Mouse (Mus musculus): ENCODE results near the gene Ppp3ca. TPM values are rescaled to one million over a fixed set of nuclear protein-coding genes. Genes with fewer than 3 reads are reported as not detected.

Gene Ppp3ca
- polyA plus RNA-seq, 1 experiment from 2014 or later = 119 TPM

GRCm38 (mm10) chr3:136727877-136728276, 58.0 kb downstream of the Ppp3ca start:
- H3K27me3 ChIP-seq = no peaks in the 10 kb centered on the region
- WGBS = 95% methylated on average over 2 of the region's 2 CpGs
- H3K4me2 ChIP-seq = no peak overlapping the region
- peaks cover 7% of the 10 kb centered on the region; the same call in 1 of the 2 replicates for H3K9me3 ChIP-seq
- no peak overlapping the region for H3K4me3 ChIP-seq (replicated peaks)
- H3K4me1 ChIP-seq (replicated peaks) = peaks cover 35% of the 10 kb centered on the region
- H3K36me3 ChIP-seq = no peaks in the 10 kb centered on the region
- no peak for ATAC-seq (ENCODE audit: insufficient number of reproducible peaks, insufficient read depth, low FRiP score, low TSS enrichment, low read depth)
- H3K9ac ChIP-seq (replicated peaks) = no peak overlapping the region
- no peak overlapping the region for H3K27ac ChIP-seq

DNA sequence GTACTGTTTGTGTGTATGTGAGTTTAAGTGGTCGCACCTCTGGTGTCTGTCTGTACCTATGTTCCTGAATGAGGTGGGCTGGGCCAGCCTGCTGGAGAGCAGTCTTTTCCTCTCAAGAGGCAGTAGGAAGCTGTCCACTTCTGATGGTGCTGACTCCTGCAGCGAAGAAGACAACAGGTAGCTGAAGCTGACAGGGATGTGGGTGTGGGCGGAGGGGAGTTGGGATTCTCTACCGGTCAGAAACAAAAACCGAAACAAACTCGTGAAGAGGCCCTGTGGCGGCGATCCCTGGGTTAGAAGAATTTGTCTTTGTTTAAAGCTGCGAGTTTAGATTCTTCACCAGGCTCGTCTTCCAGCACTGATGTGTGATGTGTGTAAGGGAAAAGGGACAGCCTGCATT, 60.1 kb downstream of the Ppp3ca start:
- Histone ChIP-seq H3K4me3 (replicated peaks) (no peak overlapping the region), H3K4me1 (replicated peaks) (peaks cover 32% of the 10 kb centered on the region), H3K27ac (no peak overlapping the region), H3K27me3 (no peaks in the 10 kb centered on the region), H3K9ac (replicated peaks) (no peak overlapping the region), H3K9me3 (peaks cover 7% of the 10 kb centered on the region; the same call in 1 of the 2 replicates), H3K4me2 (no peak overlapping the region), H3K36me3 (no peaks in the 10 kb centered on the region)
- 65% methylated on average over 10 of the region's 10 CpGs for WGBS
- ATAC-seq (ENCODE audit: insufficient number of reproducible peaks, insufficient read depth, low FRiP score, low TSS enrichment, low read depth) = no peak

GRCm38 (mm10) chr3:136731579-136731978, 61.7 kb downstream of the Ppp3ca start:
- H3K9ac ChIP-seq (replicated peaks) = no peak overlapping the region
- no peaks in the 10 kb centered on the region for H3K36me3 ChIP-seq
- H3K9me3 ChIP-seq = peaks cover under 1% of the 10 kb centered on the region; the same call in 1 of the 2 replicates
- H3K27me3 ChIP-seq = no peaks in the 10 kb centered on the region
- H3K4me1 ChIP-seq (replicated peaks) = peaks cover 38% of the 10 kb centered on the region
- H3K27ac ChIP-seq = no peak overlapping the region
- H3K4me2 ChIP-seq = no peak overlapping the region
- WGBS = 84% methylated on average over 6 of the region's 6 CpGs
- ATAC-seq (ENCODE audit: insufficient number of reproducible peaks, insufficient read depth, low FRiP score, low TSS enrichment, low read depth) = no peak
- no peak overlapping the region for H3K4me3 ChIP-seq (replicated peaks)

GRCm38 (mm10) chr3:136736021-136736420, 66.1 kb downstream of the Ppp3ca start:
- 62% methylated on average over 1 of the region's 1 CpGs for WGBS
- no peak overlapping the region for H3K4me2 ChIP-seq
- no peaks in the 10 kb centered on the region for H3K9me3 ChIP-seq
- H3K27me3 ChIP-seq = no peaks in the 10 kb centered on the region
- H3K36me3 ChIP-seq = no peaks in the 10 kb centered on the region
- H3K4me1 ChIP-seq (replicated peaks) = peaks cover 40% of the 10 kb centered on the region
- H3K9ac ChIP-seq (replicated peaks) = no peak overlapping the region
- ATAC-seq (ENCODE audit: insufficient number of reproducible peaks, insufficient read depth, low FRiP score, low TSS enrichment, low read depth) = no peak
- H3K27ac ChIP-seq = no peak overlapping the region
- H3K4me3 ChIP-seq (replicated peaks) = no peak overlapping the region

DNA sequence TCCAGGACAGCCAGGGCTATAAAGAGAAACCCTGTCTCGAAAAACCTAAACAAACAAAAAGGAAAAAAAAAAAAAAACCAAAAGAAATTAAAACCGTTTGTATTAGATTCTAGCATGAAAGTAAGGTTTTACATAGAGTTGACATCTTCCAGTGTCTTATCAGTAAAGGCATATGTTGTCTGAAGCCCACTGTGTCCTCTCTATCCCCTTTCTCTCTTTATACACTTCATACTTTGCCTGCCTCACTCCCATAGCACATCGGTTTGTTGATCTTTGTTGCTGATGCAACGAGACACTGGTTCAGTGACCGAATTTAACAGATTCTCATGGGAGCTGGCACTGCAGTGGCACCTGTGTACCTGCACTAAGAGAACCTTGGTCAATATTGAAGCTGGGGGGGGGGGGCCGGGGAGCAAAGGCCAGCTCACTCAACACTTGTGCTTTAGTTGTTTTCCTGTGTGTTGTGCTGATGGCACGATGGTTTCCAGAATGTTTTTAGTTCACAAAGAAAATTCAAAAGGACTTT, 66.9 kb downstream of the Ppp3ca start:
- no peak for ATAC-seq (ENCODE audit: insufficient number of reproducible peaks, insufficient read depth, low FRiP score, low TSS enrichment, low read depth)
- 88% methylated on average over 7 of the region's 7 CpGs for WGBS
- Histone ChIP-seq H3K27ac (no peak overlapping the region), H3K4me2 (no peak overlapping the region), H3K9me3 (no peaks in the 10 kb centered on the region), H3K36me3 (no peaks in the 10 kb centered on the region), H3K4me3 (replicated peaks) (no peak overlapping the region), H3K27me3 (no peaks in the 10 kb centered on the region), H3K9ac (replicated peaks) (no peak overlapping the region), H3K4me1 (replicated peaks) (peaks cover 41% of the 10 kb centered on the region)

GRCm38 (mm10) chr3:136738474-136738873, 68.5 kb downstream of the Ppp3ca start:
- WGBS = 91% methylated on average over 1 of the region's 1 CpGs
- no peaks in the 10 kb centered on the region for H3K9me3 ChIP-seq
- no peak overlapping the region for H3K9ac ChIP-seq (replicated peaks)
- H3K4me3 ChIP-seq (replicated peaks) = no peak overlapping the region
- H3K27ac ChIP-seq = no peak overlapping the region
- no peaks in the 10 kb centered on the region for H3K36me3 ChIP-seq
- no peak for ATAC-seq (ENCODE audit: insufficient number of reproducible peaks, insufficient read depth, low FRiP score, low TSS enrichment, low read depth)
- H3K4me1 ChIP-seq (replicated peaks) = peaks cover 32% of the 10 kb centered on the region
- no peaks in the 10 kb centered on the region for H3K27me3 ChIP-seq
- H3K4me2 ChIP-seq = no peak overlapping the region

DNA sequence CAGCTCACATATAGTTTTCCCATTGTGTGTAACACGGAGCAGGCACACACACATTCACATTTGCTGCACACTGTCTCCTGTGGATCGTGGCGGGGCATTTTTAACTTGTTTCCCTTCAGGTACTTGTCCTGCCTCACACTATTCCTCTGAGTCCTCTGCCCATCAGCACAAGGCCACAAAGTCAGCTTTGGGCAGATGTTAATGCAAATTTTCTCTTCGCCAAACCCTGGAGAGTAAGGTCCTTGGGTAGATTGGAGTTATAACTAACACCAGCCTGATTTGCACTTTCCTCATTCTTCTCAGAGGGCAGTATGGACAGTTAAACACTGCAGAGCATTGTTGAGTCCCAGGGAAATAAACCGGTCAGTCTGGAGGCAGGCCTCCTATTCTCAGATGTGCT, 69.0 kb downstream of the Ppp3ca start:
- Histone ChIP-seq H3K9me3 (no peaks in the 10 kb centered on the region), H3K36me3 (no peaks in the 10 kb centered on the region), H3K4me2 (no peak overlapping the region), H3K4me3 (replicated peaks) (no peak overlapping the region), H3K27ac (no peak overlapping the region), H3K4me1 (replicated peaks) (peaks cover 31% of the 10 kb centered on the region), H3K9ac (replicated peaks) (no peak overlapping the region), H3K27me3 (no peaks in the 10 kb centered on the region)
- ATAC-seq (ENCODE audit: insufficient number of reproducible peaks, insufficient read depth, low FRiP score, low TSS enrichment, low read depth) = no peak
- WGBS = 91% methylated on average over 5 of the region's 5 CpGs

DNA sequence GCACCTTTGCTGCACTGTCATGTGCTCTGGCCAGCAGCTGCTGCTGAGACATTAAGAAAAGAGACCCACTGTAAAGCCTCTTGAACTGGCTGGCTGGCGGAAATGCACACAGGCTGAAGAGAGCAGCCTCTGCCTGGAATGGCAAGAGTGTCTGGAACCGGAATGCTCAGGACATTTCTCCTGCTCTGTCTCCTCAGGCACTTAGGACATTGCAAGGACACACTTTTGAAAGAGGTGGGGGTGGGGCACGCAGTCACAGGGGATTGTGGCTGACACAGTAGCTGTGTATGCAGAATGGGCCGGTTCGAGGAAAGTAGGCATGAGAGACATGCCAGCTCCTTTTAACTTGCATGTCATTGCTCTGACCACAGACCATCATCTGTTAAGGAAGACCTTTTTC, 71.7 kb downstream of the Ppp3ca start:
- H3K27me3 ChIP-seq = no peaks in the 10 kb centered on the region
- ATAC-seq (ENCODE audit: insufficient number of reproducible peaks, insufficient read depth, low FRiP score, low TSS enrichment, low read depth) = no peak
- no peak overlapping the region for H3K4me2 ChIP-seq
- no peak overlapping the region for H3K27ac ChIP-seq
- no peaks in the 10 kb centered on the region for H3K9me3 ChIP-seq
- no peak overlapping the region for H3K4me3 ChIP-seq (replicated peaks)
- WGBS = 76% methylated on average over 5 of the region's 5 CpGs
- peaks cover 18% of the 10 kb centered on the region for H3K4me1 ChIP-seq (replicated peaks)
- no peaks in the 10 kb centered on the region for H3K36me3 ChIP-seq
- no peak overlapping the region for H3K9ac ChIP-seq (replicated peaks)

- Histone ChIP-seq H3K9ac (replicated peaks) (no peak overlapping the region), H3K4me3 (replicated peaks) (no peak overlapping the region), H3K36me3 (no peaks in the 10 kb centered on the region), H3K9me3 (no peaks in the 10 kb centered on the region), H3K4me2 (no peak overlapping the region), H3K4me1 (replicated peaks) (peaks cover 21% of the 10 kb centered on the region), H3K27me3 (no peaks in the 10 kb centered on the region), H3K27ac (no peak overlapping the region)
- 80% methylated on average over 9 of the region's 9 CpGs for whole genome bisulfite sequencing
- no peak for ATAC-seq (ENCODE audit: insufficient number of reproducible peaks, insufficient read depth, low FRiP score, low TSS enrichment, low read depth)
Observed at GRCm38 (mm10) chr3:136742258-136743057, 72.5 kb downstream of the Ppp3ca start.

- 88% methylated on average over 10 of the region's 10 CpGs for WGBS
- Histone ChIP-seq H3K4me3 (replicated peaks) (no peak overlapping the region), H3K9me3 (no peaks in the 10 kb centered on the region), H3K4me2 (no peak overlapping the region), H3K9ac (replicated peaks) (no peak overlapping the region), H3K36me3 (no peaks in the 10 kb centered on the region), H3K27ac (no peak overlapping the region), H3K4me1 (replicated peaks) (peaks cover 24% of the 10 kb centered on the region), H3K27me3 (no peaks in the 10 kb centered on the region)
- ATAC-seq (ENCODE audit: insufficient number of reproducible peaks, insufficient read depth, low FRiP score, low TSS enrichment, low read depth) = no peak
Observed at GRCm38 (mm10) chr3:136744295-136744897, 74.5 kb downstream of the Ppp3ca start.

DNA sequence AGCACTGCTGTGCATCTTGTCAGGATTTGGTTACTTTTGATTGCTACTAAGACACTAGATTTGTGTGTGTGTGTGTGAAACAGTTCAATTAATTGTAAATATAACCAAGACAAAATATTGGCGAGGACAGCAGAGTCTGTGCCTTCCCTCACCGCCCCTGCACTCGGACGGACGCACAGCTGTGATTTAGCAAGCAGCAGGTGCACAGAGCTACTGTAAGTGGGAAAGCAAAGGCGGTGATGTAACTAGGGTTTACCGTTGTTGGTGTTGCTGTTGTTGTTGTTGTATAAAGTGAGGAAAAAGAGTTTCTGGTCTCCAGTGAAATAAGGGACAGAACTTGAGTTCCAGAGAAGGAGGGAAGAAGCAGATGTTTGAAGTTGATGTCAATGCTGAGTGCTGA, 75.5 kb downstream of the Ppp3ca start:
- peaks cover 28% of the 10 kb centered on the region for H3K4me1 ChIP-seq (replicated peaks)
- WGBS = 82% methylated on average over 7 of the region's 7 CpGs
- H3K9ac ChIP-seq (replicated peaks) = no peak overlapping the region
- no peak for ATAC-seq (ENCODE audit: insufficient number of reproducible peaks, insufficient read depth, low FRiP score, low TSS enrichment, low read depth)
- no peak overlapping the region for H3K4me2 ChIP-seq
- H3K27ac ChIP-seq = no peak overlapping the region
- no peaks in the 10 kb centered on the region for H3K9me3 ChIP-seq
- H3K27me3 ChIP-seq = no peaks in the 10 kb centered on the region
- no peaks in the 10 kb centered on the region for H3K36me3 ChIP-seq
- no peak overlapping the region for H3K4me3 ChIP-seq (replicated peaks)

All from limb, embryonic 12.5 days (tissue).